Comparison of ENCODE assay signal across 15 mouse cellular contexts in genomic region chr2:156295601-156296063, GRCm38 (mm10). TPM values are rescaled to one million over a fixed set of nuclear protein-coding genes. Genes with fewer than 3 reads are reported as not detected.
DNase-seq lines count a peak whose midpoint lies in the region; ATAC-seq and TF ChIP-seq lines count a peak whose summit lies in the region.
"Had no signal": no experiment of that assay in that cellular context is flagged by ENCODE, and none has a peak within 500 bp of the region (broad histone marks: within the 10 kb centered on the region; RNA-seq: fewer than 3 reads in every experiment).

No protein-coding gene starts in this region.

- peaks cover 8 to 12% of the 10 kb centered on the region in 2 experiments for H3K4me1 ChIP-seq in MEL (ENCODE audit: control insufficient read depth in 1 of 2, insufficient read depth in 2 of 2, low read length in 2 of 2)
- no peaks in the 10 kb centered on the region for H3K4me1 ChIP-seq in neural tube, embryonic 15.5 days
- H3K4me1 ChIP-seq in midbrain, embryonic 15.5 days: no peaks in the 10 kb centered on the region

- no peak overlapping the region for H3K9ac ChIP-seq in MEL (ENCODE audit: control insufficient read depth, low read depth, low read length, poor library complexity, severe bottlenecking)
- H3K9ac ChIP-seq in neural tube, embryonic 15.5 days (replicated peaks): no peak overlapping the region
- H3K9ac ChIP-seq in midbrain, embryonic 15.5 days: no peak overlapping the region
- H3K9ac ChIP-seq: forebrain, postnatal 0 days; hindbrain, embryonic 14.5 days had no signal

- peak; percentile 52 to 55 for DNase-seq in B cell, adult 2 months
- DNase-seq in MEL (ENCODE audit: low read depth, low spot score): peak; percentile 46
- DNase-seq in kidney, adult 9 months: peak; percentile 91
- DNase-seq in testis, postnatal 14 days (ENCODE audit: low spot score): no peak
- DNase-seq: adrenal gland, postnatal 36 days; cerebellum, adult 18-20 months; forebrain, postnatal 0 days; gastrocnemius, postnatal 25 days; layer of hippocampus, adult 9-11 months; lung, adult 2 months; thymus, postnatal 36 days had no signal

- TF ChIP-seq RAD21 in MEL (IDR thresholded peaks at IDR 0.05; ENCODE audit: low read depth, low read length): no peak

- H3K9me3 ChIP-seq in MEL (replicated peaks; ENCODE audit: insufficient read depth, low read length): no peaks in the 10 kb centered on the region
- H3K9me3 ChIP-seq in neural tube, embryonic 15.5 days (replicated peaks): no peaks in the 10 kb centered on the region
- H3K9me3 ChIP-seq in midbrain, embryonic 15.5 days: no peaks in the 10 kb centered on the region

- H3K79me2 ChIP-seq in MEL (ENCODE audit: control insufficient read depth, insufficient read depth, low read length, poor library complexity): no peaks in the 10 kb centered on the region

- peaks cover 2 to 9% of the 10 kb centered on the region in 2 experiments; a peak in 3 of 4 replicates for H3K36me3 ChIP-seq in MEL (ENCODE audit: control insufficient read depth in 1 of 2, insufficient read depth in 2 of 2, low read length in 2 of 2)
- peaks cover 59% of the 10 kb centered on the region for H3K36me3 ChIP-seq in neural tube, embryonic 15.5 days
- peaks cover 25% of the 10 kb centered on the region for H3K36me3 ChIP-seq in midbrain, embryonic 15.5 days (replicated peaks)

- ATAC-seq in megakaryocyte progenitor cell, adult 5-6 weeks (replicated peaks; ENCODE audit: poor library complexity): 0 out of 2 replicates have a peak, but pooled peaks have one; percentile 14
- ATAC-seq in neural tube, embryonic 15.5 days (ENCODE audit: low FRiP score): no peak
- ATAC-seq in midbrain, embryonic 15.5 days (replicated peaks): no peak
- ATAC-seq: forebrain, postnatal 0 days had no signal

- H3K27me3 ChIP-seq in MEL (ENCODE audit: control insufficient read depth in 1 of 2, insufficient read depth in 2 of 2, low read length in 2 of 2): no peaks in the 10 kb centered on the region
- no peaks in the 10 kb centered on the region for H3K27me3 ChIP-seq in neural tube, embryonic 15.5 days (replicated peaks)
- no peaks in the 10 kb centered on the region for H3K27me3 ChIP-seq in midbrain, embryonic 15.5 days (replicated peaks)

- H3K27ac ChIP-seq in MEL (ENCODE audit: control insufficient read depth, low read depth, low read length): peak overlapping the region; percentile 53; the same call in 1 of the 2 replicates
- H3K27ac ChIP-seq in neural tube, embryonic 15.5 days (replicated peaks): no peak overlapping the region
- H3K27ac ChIP-seq in midbrain, embryonic 15.5 days: no peak overlapping the region
- H3K27ac ChIP-seq: hindbrain, embryonic 14.5 days had no signal

- H3K4me3 ChIP-seq in MEL (ENCODE audit: control insufficient read depth in 1 of 2, insufficient read depth in 1 of 2, low read depth in 2 of 2, low read length in 2 of 2): no peak overlapping the region
- no peak overlapping the region for H3K4me3 ChIP-seq in neural tube, embryonic 15.5 days (replicated peaks)
- no peak overlapping the region for H3K4me3 ChIP-seq in midbrain, embryonic 15.5 days

- no peak overlapping the region for H3K4me2 ChIP-seq in neural tube, embryonic 15.5 days
- H3K4me2 ChIP-seq in midbrain, embryonic 15.5 days: no peak overlapping the region
- H3K4me2 ChIP-seq: hindbrain, embryonic 14.5 days had no signal

- no peak for TF ChIP-seq EP300 in MEL (IDR thresholded peaks at IDR 0.05; ENCODE audit: low read depth in 1 of 2, low read length in 2 of 2)

- no peak for TF ChIP-seq POLR2A in MEL (IDR thresholded peaks at IDR 0.05; ENCODE audit: control insufficient read depth in 1 of 2, insufficient read depth in 1 of 2, low read depth in 1 of 2, low read length in 2 of 2, poor library complexity in 1 of 2)

- TF ChIP-seq CTCF in MEL (IDR thresholded peaks at IDR 0.05 in 2 of 3, conservative IDR thresholded peaks at IDR 0.05 in 1 of 3; ENCODE audit: control insufficient read depth in 1 of 3, insufficient read depth in 1 of 3, low read depth in 2 of 3, low read length in 3 of 3, poor library complexity in 1 of 3, severe bottlenecking in 1 of 3): no peak

- 97% methylated on average over 2 of the region's 2 CpGs for WGBS in neural tube, embryonic 15.5 days
- WGBS in midbrain, embryonic 15.5 days: 96% methylated on average over 2 of the region's 2 CpGs

TF ChIP-seq in MEL, 35 proteins besides CTCF, POLR2A, EP300 and RAD21:
- TF ChIP-seq NELFE (IDR thresholded peaks at IDR 0.05; ENCODE audit: low read depth, low read length) (no peak), BHLHE40 (IDR thresholded peaks at IDR 0.05; ENCODE audit: borderline replicate concordance, low read depth, low read length) (0 out of 2 replicates have a peak, but pooled peaks have one; percentile 11), ZMIZ1 (IDR thresholded peaks at IDR 0.05; ENCODE audit: low read depth, low read length) (no peak), SIN3A (IDR thresholded peaks at IDR 0.05; ENCODE audit: low read length) (peak; percentile 60), CHD2 (IDR thresholded peaks at IDR 0.05; ENCODE audit: low read length) (no peak), MEF2A (IDR thresholded peaks at IDR 0.05; ENCODE audit: extremely low read depth, insufficient replicate concordance, low read depth, low read length, poor library complexity, severe bottlenecking) (peak; percentile 48; the same call in 1 of the 2 replicates), MXI1 (IDR thresholded peaks at IDR 0.05; ENCODE audit: low read depth, low read length) (peak; percentile 5; the same call in 1 of the 2 replicates), ETS1 (IDR thresholded peaks at IDR 0.05; ENCODE audit: low read depth, low read length) (peak; percentile 67; the same call in 1 of the 2 replicates)

RNA-seq across cellular contexts. Expression of gene Cnbd2, which starts 16.5 kb away (rescaled TPM):
- total RNA-seq in MEL (2012; rRNA removed): 1.2 and 1.8 TPM in 2 replicates
- polyA plus RNA-seq in MEL (2012; ENCODE audit: insufficient read depth in 1 of 2, insufficient read length in 2 of 2, low read depth in 1 of 2, low replicate concordance in 2 of 2, missing spikeins in 1 of 2): 1 to 10 TPM in 1 of 2 experiments, not detected in 1; 4.8 TPM
- 2.7 TPM in 2 replicates for total RNA-seq in megakaryocyte progenitor cell, adult 5-6 weeks (2015)
- 3.6 and 4.9 TPM in 2 replicates for total RNA-seq in megakaryocyte progenitor cell, adult 5-6 weeks (2017)
- 8.1 and 9.2 TPM in 2 replicates for polyA plus RNA-seq in neural tube, embryonic 15.5 days (2015; fragmentation: Nextera tagmentation; extraction: Ambion mirVana)
- 7.6 and 8.0 TPM in 2 replicates for polyA plus RNA-seq in midbrain, embryonic 15.5 days (2015; fragmentation: Nextera tagmentation; extraction: Ambion mirVana)

RNA-seq across cellular contexts. Expression of gene Scand1, which starts 16.9 kb away (rescaled TPM):
- total RNA-seq in MEL (2012; rRNA removed): 37.4 and 49.6 TPM in 2 replicates
- polyA plus RNA-seq in MEL (2012; ENCODE audit: insufficient read depth in 1 of 2, insufficient read length in 2 of 2, low read depth in 1 of 2, low replicate concordance in 2 of 2, missing spikeins in 1 of 2): 10 to 100 TPM in 1 of 2 experiments, not detected in 1; 75.6 TPM
- total RNA-seq in megakaryocyte progenitor cell, adult 5-6 weeks (2015): 1.8 and 4.2 TPM in 2 replicates
- total RNA-seq in megakaryocyte progenitor cell, adult 5-6 weeks (2017): 5.6 and 17.2 TPM in 2 replicates
- polyA plus RNA-seq in neural tube, embryonic 15.5 days (2015; fragmentation: Nextera tagmentation; extraction: Ambion mirVana): 94.0 and 111 TPM in 2 replicates
- polyA plus RNA-seq in midbrain, embryonic 15.5 days (2015; fragmentation: Nextera tagmentation; extraction: Ambion mirVana): 91.9 and 98.4 TPM in 2 replicates
